Mouse (Mus musculus): ENCODE measurements around the gene Olfr684.

The Olfr684 gene

GRCm38 (mm10) chr7:105163553-105163952 lies at the start of gene Olfr684:
TSS of gene Olfr684 (minus strand) at chr7:105163653.
- no peak for DNase-seq (ENCODE audit: low spot score)

GRCm38 (mm10) chr7:105207385-105207784 lies 43.9 kb upstream of the Olfr684 start, which contains the start of gene Olfr686:
TSS of gene Olfr686 (minus strand) at chr7:105207485.
- no peak for DNase-seq (ENCODE audit: low spot score)

DNA sequence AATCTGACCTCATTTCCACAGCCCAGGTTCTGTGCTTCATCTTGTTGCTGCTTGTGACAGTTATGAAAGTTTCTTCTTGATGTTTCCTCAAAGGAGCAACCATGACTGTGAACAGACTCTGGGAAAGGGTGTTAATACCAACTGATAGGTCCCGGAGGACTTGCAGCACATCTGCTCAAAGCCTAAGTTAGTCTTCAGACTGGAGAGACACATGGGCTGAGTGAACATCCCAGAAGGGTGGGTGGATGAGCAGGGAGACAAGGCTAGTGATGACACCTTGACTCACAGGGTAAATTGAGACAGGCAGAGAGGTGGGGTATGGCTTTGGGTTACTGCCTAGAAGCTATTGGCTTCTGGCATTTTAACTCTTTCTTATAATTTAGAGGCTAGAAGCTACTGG lies 22.5 kb upstream of the Olfr684 start, which contains the start of gene Olfr685:
Gene Olfr685 (minus strand): TSS at position 101 of the 400 bp plus-strand sequence.
- no peak for DNase-seq (ENCODE audit: low spot score)

- DNase-seq (ENCODE audit: low spot score): no peak
These were observed 7.3 kb upstream of the Olfr684 start for GRCm38 (mm10) chr7:105170773-105171172.

DNA sequence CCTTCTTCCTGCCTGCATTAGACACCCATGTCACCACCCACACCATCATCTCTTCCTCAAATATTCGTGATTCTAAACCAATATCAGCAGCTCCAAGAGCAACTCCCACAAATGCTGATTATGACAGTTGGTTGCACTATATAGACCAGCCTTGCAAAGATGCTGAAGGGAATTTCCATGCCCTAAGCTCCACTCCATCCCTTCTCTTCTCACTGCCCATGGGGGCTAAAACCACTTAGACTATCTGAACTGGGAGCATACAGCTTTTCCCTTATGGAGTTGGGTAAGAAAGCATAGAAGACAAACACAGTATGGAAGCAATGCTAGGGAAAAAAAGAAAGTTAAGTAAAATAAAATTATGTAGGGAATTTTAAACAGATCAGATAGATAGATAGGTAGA lies 16.5 kb downstream of the Olfr684 start, which contains the start of gene Olfr683:
Gene Olfr683 (minus strand): TSS at position 101 of the 400 bp plus-strand sequence.
- DNase-seq (ENCODE audit: low spot score): no peak

GRCm38 (mm10) chr7:105141275-105141674 lies 22.2 kb downstream of the Olfr684 start:
- no peak for DNase-seq (ENCODE audit: low spot score)

GRCm38 (mm10) chr7:105116536-105116935 lies 46.9 kb downstream of the Olfr684 start, which contains the start of gene Olfr681:
TSS of gene Olfr681 (plus strand) at chr7:105116836.
- no peak for DNase-seq (ENCODE audit: low spot score)

Data from yolk sac, embryonic 10.5 days (tissue).